Mouse (Mus musculus) heart, postnatal 0 days (tissue): ENCODE measurements around the gene Fam193a.

Experiments used
- CTCF ChIP-seq: IDR thresholded peaks from 2 replicates; pipeline ENCODE4 v1.5.1; 2016; ENCODE audit warnings: antibody characterized with exemption, control low read depth, low read depth
- EP300 ChIP-seq: IDR thresholded peaks from 2 replicates; pipeline ENCODE4 v1.6.1; 2016; ENCODE audit warnings: antibody characterized with exemption, low read depth

- TF ChIP-seq CTCF (no peak), EP300 (no peak)
Observed at GRCm38 (mm10) chr5:34321236-34321635, 48.5 kb upstream of the Fam193a start.
